Mouse (Mus musculus): Measurements from ENCODE around the gene Anxa1. TPM values are rescaled to one million over a fixed set of nuclear protein-coding genes. Genes with fewer than 3 reads are reported as not detected.

Anxa1 gene
- total RNA-seq, 1 experiment from 2014 or later, result 449 TPM

DNA sequence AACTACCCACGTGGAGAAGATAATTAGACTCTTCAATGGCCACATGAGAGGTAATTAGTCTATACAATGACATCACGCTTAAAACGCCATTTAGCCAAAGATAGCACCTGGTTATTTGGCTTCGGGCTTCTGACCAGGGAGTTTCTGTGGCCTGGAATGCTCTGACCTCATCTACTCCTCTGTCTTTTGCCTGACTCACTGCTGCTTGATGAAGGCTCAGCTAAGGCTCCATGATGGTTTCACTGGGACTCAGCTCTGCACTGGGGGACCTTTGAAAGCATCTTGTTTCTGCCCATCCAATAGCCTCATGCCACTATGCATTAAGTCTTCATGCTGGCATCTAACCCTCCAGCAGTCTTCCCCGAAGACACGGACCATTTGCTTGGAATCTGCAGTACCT lies 2.5 kb downstream of the Anxa1 start:
- ATAC-seq (replicated peaks; ENCODE audit: insufficient number of reproducible peaks, low FRiP score, low TSS enrichment, poor library complexity, severe bottlenecking), result no peak

GRCm38 (mm10) chr19:20386296-20386695 lies 4.4 kb downstream of the Anxa1 start:
- ATAC-seq (replicated peaks; ENCODE audit: insufficient number of reproducible peaks, low FRiP score, low TSS enrichment, poor library complexity, severe bottlenecking), result no peak

GRCm38 (mm10) chr19:20385645-20386044 lies 5.1 kb downstream of the Anxa1 start:
- no peak for ATAC-seq (replicated peaks; ENCODE audit: insufficient number of reproducible peaks, low FRiP score, low TSS enrichment, poor library complexity, severe bottlenecking)

DNA sequence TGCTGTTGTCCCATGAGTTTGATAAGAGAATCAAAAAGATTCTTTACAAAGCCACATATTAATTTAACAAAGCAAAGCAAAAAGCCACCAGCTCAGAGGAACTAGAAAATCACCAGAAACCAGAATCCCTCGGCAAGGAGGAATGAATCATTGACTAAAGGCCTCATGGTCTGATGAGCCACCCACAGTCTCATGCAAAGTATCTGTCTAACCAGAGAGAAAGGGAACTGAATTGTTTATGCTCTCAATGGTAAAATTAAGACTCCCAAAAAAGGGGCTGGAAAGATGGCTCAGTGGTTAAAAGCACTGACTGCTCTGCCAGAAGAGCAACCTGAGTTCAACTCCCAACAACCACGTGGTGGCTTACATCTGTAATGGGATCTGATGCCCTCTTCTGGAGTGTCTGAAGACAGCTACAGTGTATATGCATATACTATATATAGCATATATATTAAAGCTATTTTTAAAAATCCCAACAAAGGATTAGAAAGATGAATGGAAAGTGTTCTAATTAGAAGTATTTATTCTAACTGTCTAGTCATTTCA lies 9.5 kb downstream of the Anxa1 start:
- no peak for ATAC-seq (replicated peaks; ENCODE audit: insufficient number of reproducible peaks, low FRiP score, low TSS enrichment, poor library complexity, severe bottlenecking)

DNA sequence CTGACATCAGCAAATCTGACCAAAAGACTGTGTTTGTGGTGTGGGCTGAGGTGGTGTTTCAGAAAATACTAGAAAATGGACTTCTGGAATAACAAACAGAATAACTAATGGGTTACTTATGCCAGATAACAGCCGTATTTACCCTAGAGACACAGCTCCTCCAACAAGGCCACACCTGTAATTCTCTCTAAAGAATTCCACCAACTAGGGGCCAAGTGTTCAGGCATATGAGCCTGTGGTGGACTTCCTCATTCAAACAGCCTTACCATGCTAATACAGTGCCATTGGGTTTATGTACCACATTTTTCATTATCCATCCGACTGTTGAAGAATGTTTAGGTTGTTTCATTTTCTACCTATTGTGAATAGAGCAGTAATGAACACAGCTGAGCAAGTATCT lies 20.6 kb downstream of the Anxa1 start:
- no peak for ATAC-seq (replicated peaks; ENCODE audit: insufficient number of reproducible peaks, low FRiP score, low TSS enrichment, poor library complexity, severe bottlenecking)

DNA sequence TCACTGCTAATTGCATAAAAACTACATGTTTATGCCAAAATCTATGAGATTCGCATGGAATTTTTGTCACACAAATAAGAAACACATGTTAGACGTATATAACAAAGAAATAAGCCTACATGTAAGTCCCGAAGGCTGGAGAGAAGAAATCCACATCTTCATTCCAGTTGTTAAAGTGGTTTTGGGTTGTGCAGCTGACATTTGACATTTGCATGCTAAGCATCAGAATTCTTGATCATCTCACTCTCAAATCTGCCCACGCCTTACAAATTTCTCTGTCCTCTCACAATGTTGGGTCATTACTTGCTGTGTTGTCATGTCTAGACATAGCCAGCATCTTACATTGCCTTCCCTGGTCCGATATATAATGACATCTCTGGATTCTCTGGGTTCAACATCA lies 24.2 kb downstream of the Anxa1 start:
- no peak for ATAC-seq (replicated peaks; ENCODE audit: insufficient number of reproducible peaks, low FRiP score, low TSS enrichment, poor library complexity, severe bottlenecking)

- ATAC-seq (replicated peaks; ENCODE audit: insufficient number of reproducible peaks, low FRiP score, low TSS enrichment, poor library complexity, severe bottlenecking), result no peak
These were observed 24.7 kb downstream of the Anxa1 start for GRCm38 (mm10) chr19:20366010-20366409.

DNA sequence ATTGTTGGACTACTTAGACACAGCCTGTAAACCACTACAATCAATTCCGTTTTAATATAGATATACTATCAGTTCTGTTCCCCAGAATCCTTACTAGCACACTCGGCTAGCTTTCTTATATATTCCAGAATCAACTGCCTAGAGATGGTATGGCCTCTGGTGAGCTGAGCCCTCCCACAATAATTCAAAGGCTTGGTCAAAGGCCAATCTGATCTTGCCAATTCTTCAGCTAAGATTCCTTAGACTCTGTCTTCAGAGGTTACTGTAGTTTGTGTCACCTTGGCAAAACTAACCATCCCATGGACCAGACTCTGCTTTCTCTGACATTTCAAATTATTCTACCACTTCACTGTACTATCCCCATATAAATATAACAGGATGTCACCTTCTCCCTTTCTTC lies 25.4 kb downstream of the Anxa1 start:
- no peak for ATAC-seq (replicated peaks; ENCODE audit: insufficient number of reproducible peaks, low FRiP score, low TSS enrichment, poor library complexity, severe bottlenecking)

DNA sequence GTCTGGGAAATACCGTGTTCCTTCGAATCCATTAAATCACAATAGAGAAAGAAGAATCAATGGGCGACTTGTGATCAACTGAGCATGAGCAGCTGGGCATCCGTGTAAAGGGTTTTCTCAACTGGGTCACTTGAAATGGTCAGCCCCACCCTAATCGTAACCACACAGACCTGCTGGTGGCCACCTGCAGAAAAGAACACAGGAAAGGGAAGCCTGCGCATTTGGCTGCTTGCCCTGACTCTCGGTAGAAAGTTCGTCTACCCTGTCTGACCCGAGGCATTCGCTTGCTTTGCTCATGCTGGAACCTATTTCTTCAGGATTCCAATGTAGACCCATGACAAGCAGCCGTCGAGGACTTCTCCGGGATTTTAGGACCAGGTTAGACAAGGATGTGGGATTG lies 25.8 kb downstream of the Anxa1 start:
- no peak for ATAC-seq (replicated peaks; ENCODE audit: insufficient number of reproducible peaks, low FRiP score, low TSS enrichment, poor library complexity, severe bottlenecking)

DNA sequence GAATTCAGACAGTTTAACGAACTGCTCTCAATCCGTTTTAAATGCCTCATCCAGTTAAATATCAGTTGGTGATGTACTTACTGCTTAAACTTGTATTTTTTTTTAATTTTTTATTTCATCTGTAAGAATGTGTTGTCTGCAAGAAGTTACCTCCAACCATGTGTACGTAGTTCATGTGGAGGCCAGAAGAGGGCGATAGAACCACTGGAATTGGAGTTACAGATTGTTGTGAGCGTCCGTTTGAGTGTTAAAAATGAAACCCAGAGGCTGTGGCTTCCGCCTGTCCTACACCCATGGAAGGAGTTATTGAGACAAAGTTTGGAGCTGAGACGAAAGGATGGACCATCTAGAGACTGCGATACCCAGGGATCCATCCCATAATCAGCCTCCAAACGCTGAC lies 27.5 kb downstream of the Anxa1 start:
- ATAC-seq (replicated peaks; ENCODE audit: insufficient number of reproducible peaks, low FRiP score, low TSS enrichment, poor library complexity, severe bottlenecking), result 0 out of 2 replicates have a peak, but pooled peaks have one; percentile 22

- peak; percentile 76 for ATAC-seq (replicated peaks; ENCODE audit: insufficient number of reproducible peaks, low FRiP score, low TSS enrichment, poor library complexity, severe bottlenecking)
These were observed 28.7 kb downstream of the Anxa1 start for GRCm38 (mm10) chr19:20361917-20362577.

- no peak for ATAC-seq (replicated peaks; ENCODE audit: insufficient number of reproducible peaks, low FRiP score, low TSS enrichment, poor library complexity, severe bottlenecking)
These were observed 32.1 kb downstream of the Anxa1 start for GRCm38 (mm10) chr19:20358679-20359078.

DNA sequence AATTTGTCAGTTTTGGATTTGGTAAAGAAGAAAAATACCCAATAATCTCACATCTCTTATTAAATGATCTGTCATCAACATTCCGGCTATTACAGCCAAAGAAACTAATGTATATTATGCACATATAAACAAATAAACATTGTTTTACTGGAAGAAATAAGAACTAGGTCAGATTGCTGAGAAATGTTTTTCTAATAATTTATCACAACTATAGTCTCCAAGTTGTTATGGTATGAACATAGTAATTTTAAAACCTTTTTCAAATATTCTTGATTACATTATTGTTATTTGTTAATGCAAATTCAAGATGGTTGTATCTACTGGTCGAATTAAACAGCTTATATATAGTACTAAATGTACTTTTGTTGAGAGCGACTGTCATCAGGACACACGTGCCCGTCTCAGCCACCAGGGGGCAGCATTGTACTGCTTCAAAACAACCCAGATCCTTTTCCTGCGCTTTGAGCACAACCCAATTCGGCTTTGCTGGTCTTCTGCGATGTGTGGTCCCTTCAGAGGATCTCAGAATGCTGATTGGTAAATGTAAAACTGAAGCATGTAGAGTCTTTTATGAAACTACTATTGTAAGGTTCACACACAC lies 45.3 kb downstream of the Anxa1 start:
- peak; percentile 70 for ATAC-seq (replicated peaks; ENCODE audit: insufficient number of reproducible peaks, low FRiP score, low TSS enrichment, poor library complexity, severe bottlenecking)

DNA sequence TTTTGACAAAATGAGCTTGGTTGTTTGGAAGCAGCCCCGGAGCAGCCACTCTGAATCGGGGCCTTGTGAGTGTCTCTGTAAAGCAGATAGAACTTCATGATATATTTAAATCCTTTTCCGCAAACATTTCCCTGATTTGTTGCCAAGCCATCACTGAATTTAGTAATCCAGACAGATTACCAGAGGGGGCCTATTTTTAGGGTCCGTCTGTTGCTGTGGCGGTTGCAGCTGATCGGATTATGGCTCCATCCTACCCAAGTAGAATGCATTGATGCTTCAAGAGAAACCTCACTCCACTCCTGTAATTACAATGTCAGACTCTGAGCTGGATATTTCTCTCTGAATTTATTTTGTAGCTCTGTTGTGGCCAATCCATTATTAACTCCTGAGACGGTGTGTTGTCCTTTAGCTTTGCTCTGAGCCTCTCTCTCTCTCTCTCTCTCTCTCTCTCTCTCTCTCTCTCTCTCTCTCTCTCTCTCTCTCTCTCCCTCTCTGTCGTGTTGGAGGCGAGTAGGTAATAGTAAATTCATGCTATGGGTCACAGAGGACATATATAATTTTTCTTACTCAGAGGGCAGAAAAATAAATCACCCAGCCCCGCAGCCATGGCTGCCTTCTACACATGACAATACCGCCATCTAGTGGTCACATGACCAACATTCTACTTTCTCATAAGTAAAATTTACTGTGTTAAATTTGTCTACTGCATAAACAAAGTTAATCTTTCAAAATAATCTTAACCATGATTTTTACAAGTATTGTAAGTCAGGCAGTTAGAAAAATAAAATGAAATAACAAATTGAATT lies 46.0 kb downstream of the Anxa1 start:
- no peak for ATAC-seq (replicated peaks; ENCODE audit: insufficient number of reproducible peaks, low FRiP score, low TSS enrichment, poor library complexity, severe bottlenecking)

DNA sequence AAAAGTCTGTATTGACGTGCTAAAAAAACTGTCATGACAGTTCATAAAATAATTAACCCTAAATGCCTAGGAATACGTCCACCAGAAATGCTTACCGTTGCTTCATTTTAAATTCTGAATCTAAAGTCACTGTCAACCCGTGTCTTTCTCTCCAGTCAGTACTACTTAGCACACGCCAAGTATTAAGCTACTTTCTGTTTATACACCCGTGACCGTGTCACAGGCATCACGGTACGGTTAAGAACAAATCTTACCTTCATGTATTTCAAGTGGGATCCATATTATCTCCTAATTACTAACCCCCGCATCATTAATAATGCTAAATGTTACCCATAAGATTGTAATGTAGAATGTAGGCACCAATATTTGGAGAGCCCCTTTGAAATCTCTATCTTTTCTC lies 46.7 kb downstream of the Anxa1 start:
- ATAC-seq (replicated peaks; ENCODE audit: insufficient number of reproducible peaks, low FRiP score, low TSS enrichment, poor library complexity, severe bottlenecking), result no peak

Other genes with a start within 250 kb of the Anxa1 start
- gene Aldh1a1, start 101.8 kb upstream of the Anxa1 start, total RNA-seq (2017), result 7.9 to 14.9 TPM (median 8.8 TPM) in 3 replicates

All from monocyte, adult 5-6 weeks (primary cell).